In the genomic region with DNA sequence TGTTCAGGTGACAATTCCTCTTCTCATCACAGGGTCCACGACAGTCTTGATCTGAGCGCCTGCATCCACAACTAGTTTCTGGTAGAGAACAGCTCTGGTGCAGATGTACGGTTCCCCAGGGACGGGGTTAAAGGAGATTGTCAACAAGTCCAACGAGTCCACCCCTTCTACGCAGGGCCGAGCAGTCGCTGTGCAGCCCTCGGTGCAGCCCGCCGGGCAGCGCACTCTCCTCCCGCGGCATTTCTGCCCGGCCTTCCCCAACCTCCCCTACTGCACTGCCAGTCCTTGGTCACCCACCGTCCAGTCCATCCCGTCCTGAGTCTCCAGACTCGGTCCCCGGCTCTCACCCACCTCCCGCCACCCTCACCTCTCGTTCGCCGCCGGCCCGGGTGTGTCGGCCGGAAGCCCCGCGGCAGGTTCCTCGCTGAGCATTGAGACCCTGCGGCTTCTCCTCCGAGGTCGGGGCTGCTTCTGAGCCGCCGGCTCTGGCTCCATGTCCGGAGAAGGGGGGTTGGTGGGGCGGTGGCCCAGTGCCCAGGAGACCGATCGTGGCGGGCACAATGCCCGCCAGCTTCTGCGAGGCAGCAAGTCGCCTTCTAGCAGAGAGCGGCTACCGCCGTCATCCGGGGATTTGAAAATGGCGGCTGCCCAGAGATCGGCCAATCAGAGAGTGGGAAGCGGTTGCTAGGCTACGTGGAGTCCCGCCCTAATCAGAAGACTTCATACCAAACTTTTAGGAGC, we compare ENCODE assay signal across 7 mouse cellular contexts. TPM values are rescaled to one million over a fixed set of nuclear protein-coding genes. Genes with fewer than 3 reads are reported as not detected.
DNase-seq lines count a peak whose midpoint lies in the region; ATAC-seq and TF ChIP-seq lines count a peak whose summit lies in the region.

A gene (minus strand): TSS at position 650 of the 741 bp plus-strand sequence.
A gene (plus strand): TSS at position 704 of the 741 bp plus-strand sequence.

- peak; percentile 98 for ATAC-seq in embryonic facial prominence, embryonic 11.5 days (replicated peaks; ENCODE audit: insufficient number of reproducible peaks, low FRiP score, low TSS enrichment, low read depth)
- peak; percentile 96 for ATAC-seq in limb, embryonic 12.5 days (ENCODE audit: insufficient number of reproducible peaks, insufficient read depth, low FRiP score, low TSS enrichment, low read depth)
- peak; percentile 100 for ATAC-seq in midbrain, embryonic 15.5 days (replicated peaks)

- H3K4me3 ChIP-seq in embryonic facial prominence, embryonic 11.5 days (ENCODE audit: low read depth, low read length) = peak within 1 kb of the TSS; percentile 76
- H3K4me3 ChIP-seq in kidney, adult 2 months (ENCODE audit: insufficient read depth, low read depth, low read length) = peak within 1 kb of the TSS; percentile 77
- H3K4me3 ChIP-seq in limb, embryonic 12.5 days (replicated peaks) = peak within 1 kb of the TSS; percentile 73
- H3K4me3 ChIP-seq in midbrain, embryonic 15.5 days = peak within 1 kb of the TSS; percentile 83
- H3K4me3 ChIP-seq in spleen, adult 2 months (ENCODE audit: extremely low read depth, insufficient read depth, insufficient read length) = peak within 1 kb of the TSS; percentile 92

- peak within 1 kb of the TSS; percentile 69 for H3K4me2 ChIP-seq in embryonic facial prominence, embryonic 11.5 days (ENCODE audit: low read depth, low read length)
- H3K4me2 ChIP-seq in limb, embryonic 12.5 days = peak within 1 kb of the TSS; percentile 69
- peak within 1 kb of the TSS; percentile 81 for H3K4me2 ChIP-seq in midbrain, embryonic 15.5 days

- peak within 1 kb of the TSS; percentile 22; the same call in 1 of the 2 replicates for H3K27ac ChIP-seq in embryonic facial prominence, embryonic 11.5 days (replicated peaks; ENCODE audit: low read depth, low read length)
- no peak within 1 kb of the TSS for H3K27ac ChIP-seq in kidney, adult 2 months (ENCODE audit: insufficient read depth, low read depth, low read length)
- peak within 1 kb of the TSS; percentile 68; the same call in 1 of the 2 replicates for H3K27ac ChIP-seq in limb, embryonic 12.5 days
- no peak within 1 kb of the TSS for H3K27ac ChIP-seq in midbrain, embryonic 15.5 days
- no peak within 1 kb of the TSS for H3K27ac ChIP-seq in spleen, adult 2 months (ENCODE audit: insufficient read depth, low read length)

- no peak for TF ChIP-seq CTCF in kidney, adult 2 months (conservative IDR thresholded peaks at IDR 0.05; ENCODE audit: insufficient read depth, insufficient read length, low read depth, low read length)
- no peak for TF ChIP-seq CTCF in spleen, adult 2 months (IDR thresholded peaks at IDR 0.05; ENCODE audit: extremely low read depth, insufficient read depth, insufficient read length, insufficient replicate concordance)

- H3K27me3 ChIP-seq in embryonic facial prominence, embryonic 11.5 days (ENCODE audit: control insufficient read depth, insufficient read depth, low read length) = no peaks in the 10 kb centered on the region
- no peaks in the 10 kb centered on the region for H3K27me3 ChIP-seq in kidney, adult 2 months (replicated peaks; ENCODE audit: control insufficient read depth, insufficient read depth, low read length)
- no peaks in the 10 kb centered on the region for H3K27me3 ChIP-seq in limb, embryonic 12.5 days
- H3K27me3 ChIP-seq in midbrain, embryonic 15.5 days (replicated peaks) = no peaks in the 10 kb centered on the region
- H3K27me3 ChIP-seq in spleen, adult 2 months (ENCODE audit: control insufficient read depth, insufficient read depth, low read length) = no peaks in the 10 kb centered on the region; the same call in 1 of the 2 replicates

- WGBS in embryonic facial prominence, embryonic 11.5 days = under 1% methylated on average over 52 of the region's 52 CpGs
- WGBS in kidney, adult 2 months = under 1% methylated on average over 52 of the region's 52 CpGs
- under 1% methylated on average over 52 of the region's 52 CpGs for WGBS in limb, embryonic 12.5 days
- WGBS in midbrain, embryonic 15.5 days = under 1% methylated on average over 52 of the region's 52 CpGs
- 1% methylated on average over 52 of the region's 52 CpGs for WGBS in spleen, adult 2 months

- peak; percentile 94 for DNase-seq in adrenal gland, postnatal 14 days
- DNase-seq in embryonic facial prominence, embryonic 11.5 days (ENCODE audit: low spot score) = peak; percentile 95
- peak; percentile 87 to 94 for DNase-seq in heart, adult 18-20 months
- peak; percentile 92 for DNase-seq in kidney, adult 2 months
- peak; percentile 62 to 79 for DNase-seq in spleen, adult 2 months (ENCODE audit: low read depth in 1 of 2, low spot score in 2 of 2)

- H3K9me3 ChIP-seq in embryonic facial prominence, embryonic 11.5 days (replicated peaks; ENCODE audit: control insufficient read depth, low read length) = no peaks in the 10 kb centered on the region
- H3K9me3 ChIP-seq in limb, embryonic 12.5 days = peaks cover 12% of the 10 kb centered on the region; the same call in 1 of the 2 replicates
- no peaks in the 10 kb centered on the region for H3K9me3 ChIP-seq in midbrain, embryonic 15.5 days

- H3K9ac ChIP-seq in embryonic facial prominence, embryonic 11.5 days (replicated peaks; ENCODE audit: low read length) = peak within 1 kb of the TSS; percentile 87
- peak within 1 kb of the TSS; percentile 79 for H3K9ac ChIP-seq in limb, embryonic 12.5 days (replicated peaks)
- H3K9ac ChIP-seq in midbrain, embryonic 15.5 days = peak within 1 kb of the TSS; percentile 64

- no peak for TF ChIP-seq POLR2A in kidney, adult 2 months (IDR thresholded peaks at IDR 0.05; ENCODE audit: low read depth, low read length)
- TF ChIP-seq POLR2A in spleen, adult 2 months (IDR thresholded peaks at IDR 0.05; ENCODE audit: low read depth, low read length) = no peak

- H3K36me3 ChIP-seq in embryonic facial prominence, embryonic 11.5 days (replicated peaks; ENCODE audit: control insufficient read depth, insufficient read depth, low read depth, low read length) = no peaks in the 10 kb centered on the region
- H3K36me3 ChIP-seq in kidney, adult 2 months (ENCODE audit: control insufficient read depth, insufficient read depth, low read length) = no peaks in the 10 kb centered on the region
- H3K36me3 ChIP-seq in limb, embryonic 12.5 days = peaks cover 19% of the 10 kb centered on the region
- no peaks in the 10 kb centered on the region for H3K36me3 ChIP-seq in midbrain, embryonic 15.5 days (replicated peaks)
- no peaks in the 10 kb centered on the region for H3K36me3 ChIP-seq in spleen, adult 2 months (ENCODE audit: control insufficient read depth, insufficient read depth, low read length)

- no peaks in the 10 kb centered on the region for H3K4me1 ChIP-seq in embryonic facial prominence, embryonic 11.5 days (ENCODE audit: control insufficient read depth, insufficient read depth, low read length)
- H3K4me1 ChIP-seq in kidney, adult 2 months (ENCODE audit: control insufficient read depth, insufficient read depth, low read length) = no peaks in the 10 kb centered on the region
- H3K4me1 ChIP-seq in limb, embryonic 12.5 days (replicated peaks) = peaks cover 8% of the 10 kb centered on the region
- H3K4me1 ChIP-seq in midbrain, embryonic 15.5 days = peaks cover 10% of the 10 kb centered on the region; the same call in 1 of the 2 replicates
- H3K4me1 ChIP-seq in spleen, adult 2 months (ENCODE audit: control insufficient read depth, insufficient read depth, insufficient read length) = no peaks in the 10 kb centered on the region

RNA-seq across cellular contexts. Expression of the first gene that starts in this region (rescaled TPM):
- total RNA-seq in adrenal gland, postnatal 14 days (2021) = 89.3 and 110 TPM in 2 replicates
- 108 and 124 TPM in 2 replicates for polyA plus RNA-seq in embryonic facial prominence, embryonic 11.5 days (2014; fragmentation: Nextera tagmentation; extraction: Ambion mirVana)
- total RNA-seq in heart, adult 18-20 months (2021) = 10 to 100 TPM; 17.5 to 26.0 TPM
- polyA plus RNA-seq in kidney, adult 2 months (2012; rRNA removed) = 32.7 and 39.9 TPM in 2 replicates
- 130 and 136 TPM in 2 replicates for polyA plus RNA-seq in limb, embryonic 12.5 days (2016; fragmentation: Nextera tagmentation; extraction: Ambion mirVana)
- 10.7 and 12.2 TPM in 2 replicates for polyA plus RNA-seq in midbrain, embryonic 15.5 days (2015; fragmentation: Nextera tagmentation; extraction: Ambion mirVana)
- 6.1 and 7.6 TPM in 2 replicates for polyA plus RNA-seq in spleen, adult 2 months (2012; rRNA removed)

RNA-seq across cellular contexts. Expression of the second gene that starts in this region (rescaled TPM):
- not detected in 2 replicates for total RNA-seq in adrenal gland, postnatal 14 days (2021)
- 0.07 TPM in 1 of 2 replicates, not detected in the other for polyA plus RNA-seq in embryonic facial prominence, embryonic 11.5 days (2014; fragmentation: Nextera tagmentation; extraction: Ambion mirVana)
- not detected for total RNA-seq in heart, adult 18-20 months (2021)
- not detected in 2 replicates for polyA plus RNA-seq in kidney, adult 2 months (2012; rRNA removed)
- polyA plus RNA-seq in limb, embryonic 12.5 days (2016; fragmentation: Nextera tagmentation; extraction: Ambion mirVana) = not detected in 2 replicates
- polyA plus RNA-seq in midbrain, embryonic 15.5 days (2015; fragmentation: Nextera tagmentation; extraction: Ambion mirVana) = not detected in 2 replicates
- not detected in 2 replicates for polyA plus RNA-seq in spleen, adult 2 months (2012; rRNA removed)

Comparison
In these comparisons a context has a peak if more than half of its experiments do, and no peak if none do; other contexts are left out.
1. H3K27ac ChIP-seq: peak in embryonic facial prominence, embryonic 11.5 days (single experiment) and limb, embryonic 12.5 days (single experiment); none in kidney, adult 2 months (single experiment), midbrain, embryonic 15.5 days (single experiment) and spleen, adult 2 months (single experiment).
2. Peak in every context shown above with its lines, with median percentiles within 50 percentile points of each other: DNase-seq, ATAC-seq, H3K4me2 ChIP-seq, H3K4me3 ChIP-seq and H3K9ac ChIP-seq.